Mouse (Mus musculus): Measurements from ENCODE around the gene Cdsn. TPM values are rescaled to one million over a fixed set of nuclear protein-coding genes. Genes with fewer than 3 reads are reported as not detected.

Cdsn gene
- total RNA-seq, 4 experiments from 2014 or later, result 0.12 to 0.64 (median 0.37) TPM

Other genes starting within 250 kb of the Cdsn start
- 1 to 10 TPM in 2 of 4 experiments, under 1 TPM in 2; 0.85 to 2.5 (median 1.2) TPM for gene H2-Q1, start 231.7 kb upstream of the Cdsn start, total RNA-seq (2022)
- 1 to 10 TPM in 1 of 4 experiments, under 1 TPM in 2, not detected in 1; 0.64 to 2.6 (median 0.81) TPM for gene H2-Q2, start 209.9 kb upstream of the Cdsn start, total RNA-seq (2022)
- gene H2-Q4, start 172.5 kb upstream of the Cdsn start, total RNA-seq (2022), result 10 to 100 TPM in 2 of 4 experiments, 1 to 10 TPM in 2; 2.5 to 10.6 (median 6.7) TPM
- gene H2-Q6, start 127.3 kb upstream of the Cdsn start, total RNA-seq (2022), result 1 to 10 TPM in 2 of 4 experiments, under 1 TPM in 2; 0.47 to 2.4 (median 1.3) TPM
- gene H2-Q7, start 113.0 kb upstream of the Cdsn start, total RNA-seq (2022), result 1 to 10 TPM in 2 of 4 experiments, under 1 TPM in 2; 0.41 to 3.2 (median 1.5) TPM
- gene H2-Q10, start 82.0 kb upstream of the Cdsn start, total RNA-seq (2022), result under 1 TPM in 3 of 4 experiments, not detected in 1; 0.12 to 0.64 (median 0.56) TPM
- under 1 TPM in 2 of 4 experiments, not detected in 2; 0.45 to 0.69 TPM for gene Pou5f1, start 46.1 kb upstream of the Cdsn start, total RNA-seq (2022)
- gene Tcf19, start 35.3 kb upstream of the Cdsn start, total RNA-seq (2022), result 1 to 10 TPM; 4.5 to 6.2 (median 5.2) TPM
- 10 to 100 TPM; 12.2 to 13.5 (median 12.9) TPM for gene Cchcr1, start 35.0 kb upstream of the Cdsn start, total RNA-seq (2022)
- gene Psors1c2, start 18.9 kb upstream of the Cdsn start, total RNA-seq (2022), result 1 to 10 TPM in 2 of 4 experiments, under 1 TPM in 1, not detected in 1; 0.96 to 2.2 (median 2.1) TPM
- not detected for gene 2300002M23Rik, start 15.3 kb downstream of the Cdsn start, total RNA-seq (2022)
- gene Sfta2, start 49.4 kb downstream of the Cdsn start, total RNA-seq (2022), result not detected
- not detected for gene Gm9573, start 74.5 kb downstream of the Cdsn start, total RNA-seq (2022)
- not detected for gene Mucl3, start 91.6 kb downstream of the Cdsn start, total RNA-seq (2022)
- gene Vars2, start 115.5 kb downstream of the Cdsn start, total RNA-seq (2022), result 10 to 100 TPM; 28.0 to 44.7 (median 35.4) TPM
- gene Gtf2h4, start 121.6 kb downstream of the Cdsn start, total RNA-seq (2022), result 10 to 100 TPM; 28.3 to 35.3 (median 33.2) TPM
- 10 to 100 TPM; 58.3 to 84.6 (median 74.1) TPM for gene Ddr1, start 152.5 kb downstream of the Cdsn start, total RNA-seq (2022)

All from layer of hippocampus, adult 8-10 months (tissue).